Mouse (Mus musculus) liver, embryonic 14.5 days (tissue): ENCODE data around the gene Gm17660. TPM values are rescaled to one million over a fixed set of nuclear protein-coding genes. Genes with fewer than 3 reads are reported as not detected.

ENCODE experiments used
- ATAC-seq: fragments of 200-750 bp; cut with Nextera tagmentation; 2 replicates; pipeline ENCODE4 v1.8.0; 2017; ENCODE audit warnings: moderate number of reproducible peaks, mild to moderate bottlenecking, moderate library complexity; ENCODE audit not compliant: insufficient read depth
- DNase-seq, 3 experiments: peaks; one replicate each; pipeline ENCODE4 v3.0.0-alpha.2; 2012 to 2013; ENCODE audit warnings: low read depth in 3 of 3, low spot score in 3 of 3
- H3K27ac ChIP-seq: fragments of 300-500 bp; sonication (generic); 2 replicates; pipeline ENCODE4 v1.5.1; 2014; ENCODE audit warnings: moderate library complexity, mild to moderate bottlenecking, control low read depth, inconsistent platforms
- H3K27me3 ChIP-seq: fragments of 300-500 bp; sonication (generic); 2 replicates; pipeline ENCODE4 v1.6.1; 2014; ENCODE audit warnings: mild to moderate bottlenecking, low read length, moderate library complexity; ENCODE audit not compliant: control insufficient read depth, insufficient read depth
- H3K36me3 ChIP-seq: fragments of 300-500 bp; sonication (generic); replicated peaks from 2 replicates; pipeline ENCODE4 v1.6.1; 2014; ENCODE audit warnings: low read depth; ENCODE audit not compliant: control insufficient read depth, insufficient read depth
- H3K4me1 ChIP-seq, 2 experiments: fragments of 200-500 bp in 1 of 2; fragments of 300-500 bp in 1 of 2; sonication (generic) in 1 of 2; replicated peaks; 2 replicates each; pipeline ENCODE4 v1.6.1; 2012 to 2014; ENCODE audit warnings: antibody characterized with exemption in 1 of 2, inconsistent platforms in 1 of 2, low read length in 1 of 2; ENCODE audit not compliant: control insufficient read depth in 2 of 2, insufficient read depth in 2 of 2
- H3K4me2 ChIP-seq: fragments of 300-500 bp; sonication (generic); 2 replicates; pipeline ENCODE4 v1.6.1; 2014; ENCODE audit warnings: low read depth, mild to moderate bottlenecking, control low read depth, moderate library complexity
- H3K4me3 ChIP-seq, 2 experiments: fragments of 200-500 bp in 1 of 2; fragments of 300-500 bp in 1 of 2; sonication (generic) in 1 of 2; 2 replicates each; pipeline ENCODE4 v1.5.1; 2012 to 2014; ENCODE audit warnings: low read depth in 2 of 2, low read length in 2 of 2, mild to moderate bottlenecking in 2 of 2, control low read depth in 1 of 2, inconsistent platforms in 1 of 2, moderate library complexity in 1 of 2; ENCODE audit not compliant: insufficient read depth in 1 of 2
- H3K9ac ChIP-seq: fragments of 300-500 bp; sonication (generic); replicated peaks from 2 replicates; pipeline ENCODE4 v1.6.1; 2014; ENCODE audit warnings: mild to moderate bottlenecking, control low read depth, moderate library complexity
- H3K9me3 ChIP-seq: fragments of 300-500 bp; sonication (generic); 2 replicates; pipeline ENCODE4 v1.6.1; 2016; ENCODE audit warnings: low read length, mixed read lengths; ENCODE audit not compliant: control insufficient read depth
- CTCF ChIP-seq: IDR thresholded peaks from 2 replicates; pipeline ENCODE4 v1.5.1; 2016; ENCODE audit warnings: antibody characterized with exemption, low read depth, control low read depth
- EP300 ChIP-seq: IDR thresholded peaks from 2 replicates; pipeline ENCODE4 v1.6.1; 2016; ENCODE audit warnings: antibody characterized with exemption, low read depth
- WGBS: fragments of 180-500 bp; shearing (Covaris S2); extraction: QIAGEN DNeasy Blood & Tissue Kit; methylation state at CpG from one replicate; pipeline ENCODE4 v1.1.7; 2014; ENCODE audit not compliant: insufficient replicate concordance; 5-methylcytosine and 5-hydroxymethylcytosine counted together
- polyA plus RNA-seq, 2 experiments: library from polyadenylated mRNA; depleted of rRNA in 1 of 2; stranded (reverse) in 1 of 2; unstranded in 1 of 2; fragments of >200 nt; fragmentation: Nextera tagmentation in 1 of 2; extraction: Ambion mirVana in 1 of 2; gene quantifications; 2 replicates each; pipeline versions ENCODE4 v1.2.1 to v1.2.3; 2012 to 2014

The Gm17660 gene
- polyA plus RNA-seq, 2 experiments = not detected

GRCm38 (mm10) chr5:104072272-104072886 lies 5.0 kb downstream of the Gm17660 start:
- DNase-seq = no peak

GRCm38 (mm10) chr5:104071048-104071447 lies 6.4 kb downstream of the Gm17660 start:
- WGBS = 43% methylated on average over 4 of the region's 4 CpGs
- no peaks in the 10 kb centered on the region for H3K9me3 ChIP-seq
- no peak overlapping the region for H3K27ac ChIP-seq
- H3K36me3 ChIP-seq = no peaks in the 10 kb centered on the region
- no peak for DNase-seq
- no peaks in the 10 kb centered on the region; a peak in 1 of 4 replicates for H3K4me1 ChIP-seq
- ATAC-seq = no peak
- H3K4me2 ChIP-seq = no peak overlapping the region
- no peak overlapping the region for H3K4me3 ChIP-seq
- H3K9ac ChIP-seq = no peak overlapping the region
- TF ChIP-seq CTCF (no peak), EP300 (0 out of 2 replicates have a peak, but pooled peaks have one; percentile 7)
- peaks cover 6% of the 10 kb centered on the region; the same call in 1 of the 2 replicates for H3K27me3 ChIP-seq

More at GRCm38 (mm10) chr5:104072272-104072886, 5.0 kb downstream of the Gm17660 start:
- Histone ChIP-seq H3K27ac (no peak overlapping the region), H3K27me3 (peaks cover 6% of the 10 kb centered on the region), H3K36me3 (no peaks in the 10 kb centered on the region), H3K9ac (no peak overlapping the region), H3K9me3 (no peaks in the 10 kb centered on the region), H3K4me1 (peaks cover 0 to 1% of the 10 kb centered on the region in 2 experiments; a peak in 1 of 4 replicates), H3K4me3 (no peak overlapping the region), H3K4me2 (no peak overlapping the region)
- peak; percentile 52; the same call in 1 of the 2 replicates for ATAC-seq
- WGBS = 36% methylated on average over 6 of the region's 8 CpGs
- TF ChIP-seq CTCF = no peak

- no peaks in the 10 kb centered on the region for H3K9me3 ChIP-seq
- H3K4me2 ChIP-seq = no peak overlapping the region
- H3K9ac ChIP-seq = no peak overlapping the region
- DNase-seq (no peak), ATAC-seq (peak; percentile 37; the same call in 1 of the 2 replicates)
- WGBS = 78% methylated on average over 7 of the region's 7 CpGs
- no peak overlapping the region for H3K4me3 ChIP-seq
- peaks cover under 1% of the 10 kb centered on the region in 2 experiments; a peak in 3 of 4 replicates for H3K4me1 ChIP-seq
- peaks cover 7% of the 10 kb centered on the region for H3K36me3 ChIP-seq
- no peaks in the 10 kb centered on the region for H3K27me3 ChIP-seq
- TF ChIP-seq CTCF = peak; percentile 73
- TF ChIP-seq EP300 = no peak
- no peak overlapping the region for H3K27ac ChIP-seq
Measured at GRCm38 (mm10) chr5:104068751-104069150, 8.7 kb downstream of the Gm17660 start.

- Histone ChIP-seq H3K4me3 (peak overlapping the region in 1 of 2 experiments; percentile 17; a peak in 2 of 4 replicates), H3K9ac (peak overlapping the region; percentile 61), H3K4me2 (peak overlapping the region; percentile 70), H3K27ac (peak overlapping the region; percentile 89), H3K4me1 (peaks cover 21 to 25% of the 10 kb centered on the region in 2 experiments), H3K36me3 (peaks cover 42% of the 10 kb centered on the region), H3K9me3 (no peaks in the 10 kb centered on the region), H3K27me3 (no peaks in the 10 kb centered on the region)
- WGBS = 48% methylated on average over 11 of the region's 11 CpGs
- DNase-seq = peak; percentile 58 to 70 (median 66)
- peak; percentile 70 for TF ChIP-seq EP300
- no peak for TF ChIP-seq CTCF
- peak; percentile 100 for ATAC-seq
Measured at GRCm38 (mm10) chr5:104062773-104063551, 14.4 kb downstream of the Gm17660 start.
